Comparison of ENCODE assay signal across 12 mouse cellular contexts in the genomic region with DNA sequence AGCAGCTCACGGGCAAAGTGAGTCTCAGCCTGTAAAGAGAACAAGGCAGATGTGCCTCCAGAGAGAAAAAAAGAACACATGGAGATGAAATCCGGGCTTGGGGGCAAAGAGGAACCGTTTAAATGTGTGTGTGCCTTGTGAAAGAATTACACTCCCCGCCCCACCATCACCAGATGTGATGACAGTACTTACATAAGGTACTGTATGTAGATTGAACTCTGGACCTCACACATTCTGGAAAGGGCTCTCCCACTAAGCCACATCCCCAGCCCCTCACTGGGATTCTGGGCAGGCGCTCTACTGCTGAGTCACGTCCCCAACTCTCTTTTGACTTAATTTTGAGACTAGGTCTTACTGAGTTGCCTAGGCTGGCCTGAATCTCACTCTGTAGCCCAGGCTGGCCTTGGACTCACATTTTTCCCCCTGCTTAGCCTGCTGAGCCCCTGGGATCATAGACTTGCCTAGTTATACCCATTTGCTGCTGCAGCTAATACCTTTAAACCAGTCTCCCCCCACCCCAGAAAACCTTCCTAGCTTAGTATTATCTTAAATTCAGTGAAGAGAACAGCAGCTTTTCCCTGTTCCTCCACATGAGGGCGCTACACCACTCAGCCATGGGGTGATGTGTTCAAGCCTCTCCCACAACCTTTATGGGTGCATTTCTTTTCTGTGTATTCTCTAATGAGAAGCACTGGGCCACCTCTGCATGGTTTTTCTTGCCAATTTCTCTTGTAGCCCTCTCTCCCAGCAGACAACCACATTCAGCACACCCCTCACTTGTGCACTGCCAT. TPM values are rescaled to one million over a fixed set of nuclear protein-coding genes. Genes with fewer than 3 reads are reported as not detected.
A peak's percentile ranks its signal among the peaks of the same experiment; 100 is the strongest.
DNase-seq lines count a peak whose midpoint lies in the region; ATAC-seq and TF ChIP-seq lines count a peak whose summit lies in the region.
"Had no signal": no experiment of that assay in that cellular context is flagged by ENCODE, and none has a peak within 500 bp of the region (broad histone marks: within the 10 kb centered on the region; RNA-seq: fewer than 3 reads in every experiment).

No protein-coding gene starts in this region.

- peak; percentile 56 for TF ChIP-seq CTCF in E14TG2a.4 (conservative IDR thresholded peaks at IDR 0.05; ENCODE audit: low read length)
- peak; percentile 62 for TF ChIP-seq CTCF in lung, postnatal 0 days (IDR thresholded peaks at IDR 0.05)

- H3K27ac ChIP-seq in kidney, embryonic 14.5 days (ENCODE audit: low read depth, low read length) = no peak overlapping the region
- no peak overlapping the region for H3K27ac ChIP-seq in lung, postnatal 0 days (ENCODE audit: low read length)

- H3K4me1 ChIP-seq in kidney, embryonic 14.5 days (ENCODE audit: control insufficient read depth, insufficient read depth, low read length) = no peaks in the 10 kb centered on the region
- H3K4me1 ChIP-seq in E14TG2a.4 (replicated peaks; ENCODE audit: low read depth, low read length) = peaks cover 63% of the 10 kb centered on the region
- H3K4me1 ChIP-seq in lung, postnatal 0 days (ENCODE audit: insufficient read depth, low read depth, low read length) = no peaks in the 10 kb centered on the region

- no peaks in the 10 kb centered on the region for H3K9me3 ChIP-seq in kidney, embryonic 14.5 days (ENCODE audit: control insufficient read depth, low read length)
- H3K9me3 ChIP-seq in E14TG2a.4 (ENCODE audit: low read length) = peaks cover 20% of the 10 kb centered on the region
- H3K9me3 ChIP-seq in lung, postnatal 0 days (ENCODE audit: low read length) = no peaks in the 10 kb centered on the region

- no peak overlapping the region for H3K9ac ChIP-seq in kidney, embryonic 14.5 days (ENCODE audit: low read depth, low read length)
- H3K9ac ChIP-seq in lung, postnatal 0 days (replicated peaks; ENCODE audit: low read depth) = no peak overlapping the region

- WGBS in kidney, embryonic 14.5 days = 70% methylated on average over 7 of the region's 7 CpGs
- WGBS in lung, postnatal 0 days = 64% methylated on average over 7 of the region's 7 CpGs

- no peaks in the 10 kb centered on the region for H3K27me3 ChIP-seq in kidney, embryonic 14.5 days (ENCODE audit: control insufficient read depth, insufficient read depth, low read length)
- H3K27me3 ChIP-seq in E14TG2a.4 (ENCODE audit: insufficient read depth, low read length) = no peaks in the 10 kb centered on the region
- no peaks in the 10 kb centered on the region for H3K27me3 ChIP-seq in lung, postnatal 0 days (replicated peaks; ENCODE audit: insufficient read depth, low read length)

- H3K4me2 ChIP-seq in kidney, embryonic 14.5 days (replicated peaks; ENCODE audit: low read depth, low read length) = no peak overlapping the region
- no peak overlapping the region for H3K4me2 ChIP-seq in lung, postnatal 0 days (replicated peaks; ENCODE audit: low read depth, low read length)

- ATAC-seq in kidney, embryonic 14.5 days (ENCODE audit: low FRiP score, low TSS enrichment) = no peak
- ATAC-seq in lung, postnatal 0 days = no peak
- no peak for ATAC-seq in megakaryocyte-erythroid progenitor cell, adult 5-6 weeks (replicated peaks; ENCODE audit: low FRiP score, low TSS enrichment, poor library complexity, severe bottlenecking)
- no peak for ATAC-seq in frontal cortex, adult (ENCODE audit: low TSS enrichment)
- ATAC-seq: forebrain, embryonic 16.5 days had no signal

- TF ChIP-seq EP300 in lung, postnatal 0 days (IDR thresholded peaks at IDR 0.05) = no peak

- DNase-seq in kidney, postnatal 10 days = peak; percentile 41
- peak; percentile 81 for DNase-seq in ZHBTc4 (ENCODE audit: low read depth, low spot score)
- DNase-seq in lung, postnatal 0 days (ENCODE audit: low spot score) = no peak
- DNase-seq in cerebellum, postnatal 4 days (ENCODE audit: low spot score in 2 of 2) = no peak
- DNase-seq: cerebellum, postnatal 36 days; spleen, adult 18-20 months had no signal

- no peak overlapping the region for H3K4me3 ChIP-seq in kidney, embryonic 14.5 days (ENCODE audit: low read length)
- H3K4me3 ChIP-seq in E14TG2a.4 (replicated peaks; ENCODE audit: low read length) = peak overlapping the region; percentile 37
- no peak overlapping the region for H3K4me3 ChIP-seq in lung, postnatal 0 days (ENCODE audit: low read depth, low read length)

- no peaks in the 10 kb centered on the region for H3K36me3 ChIP-seq in kidney, embryonic 14.5 days (ENCODE audit: control insufficient read depth, insufficient read depth, low read length)
- peaks cover 61% of the 10 kb centered on the region for H3K36me3 ChIP-seq in E14TG2a.4 (ENCODE audit: insufficient read depth, low read length)
- no peaks in the 10 kb centered on the region for H3K36me3 ChIP-seq in lung, postnatal 0 days (ENCODE audit: insufficient read depth, low read length)

RNA-seq across cellular contexts. Expression of a gene that starts 17.0 kb away (rescaled TPM):
- 333 and 398 TPM in 2 replicates for polyA plus RNA-seq in kidney, embryonic 14.5 days (2014; fragmentation: Nextera tagmentation; extraction: Ambion mirVana)
- polyA plus RNA-seq in lung, postnatal 0 days (2015; fragmentation: Nextera tagmentation; extraction: Ambion mirVana) = 318 and 358 TPM in 2 replicates
- 160 and 187 TPM in 2 replicates for total RNA-seq in megakaryocyte-erythroid progenitor cell, adult 5-6 weeks (2014; fragmentation: Nextera tagmentation)
- 61.1 and 71.8 TPM in 2 replicates for total RNA-seq in megakaryocyte-erythroid progenitor cell, adult 5-6 weeks (2017)

RNA-seq across cellular contexts. Expression of a gene that starts 28.1 kb away (rescaled TPM):
- 85.0 and 86.7 TPM in 2 replicates for polyA plus RNA-seq in kidney, embryonic 14.5 days (2014; fragmentation: Nextera tagmentation; extraction: Ambion mirVana)
- 41.9 and 53.5 TPM in 2 replicates for polyA plus RNA-seq in lung, postnatal 0 days (2015; fragmentation: Nextera tagmentation; extraction: Ambion mirVana)
- total RNA-seq in megakaryocyte-erythroid progenitor cell, adult 5-6 weeks (2014; fragmentation: Nextera tagmentation) = 12.1 and 17.4 TPM in 2 replicates
- total RNA-seq in megakaryocyte-erythroid progenitor cell, adult 5-6 weeks (2017) = 1.5 and 5.4 TPM in 2 replicates

RNA-seq across cellular contexts. Expression of a gene that starts 30.3 kb away (rescaled TPM):
- polyA plus RNA-seq in kidney, embryonic 14.5 days (2014; fragmentation: Nextera tagmentation; extraction: Ambion mirVana) = 1.5 and 1.7 TPM in 2 replicates
- 10.5 and 11.9 TPM in 2 replicates for polyA plus RNA-seq in lung, postnatal 0 days (2015; fragmentation: Nextera tagmentation; extraction: Ambion mirVana)
- 0.13 TPM in 1 of 2 replicates, not detected in the other for total RNA-seq in megakaryocyte-erythroid progenitor cell, adult 5-6 weeks (2014; fragmentation: Nextera tagmentation)
- not detected in 2 replicates for total RNA-seq in megakaryocyte-erythroid progenitor cell, adult 5-6 weeks (2017)
- total RNA-seq: layer of hippocampus, postnatal 10 days had no signal

RNA-seq across cellular contexts. Expression of a gene that starts 50.7 kb away (rescaled TPM):
- polyA plus RNA-seq in kidney, embryonic 14.5 days (2014; fragmentation: Nextera tagmentation; extraction: Ambion mirVana) = 28.5 and 41.4 TPM in 2 replicates
- polyA plus RNA-seq in lung, postnatal 0 days (2015; fragmentation: Nextera tagmentation; extraction: Ambion mirVana) = 38.3 and 41.7 TPM in 2 replicates
- total RNA-seq in megakaryocyte-erythroid progenitor cell, adult 5-6 weeks (2014; fragmentation: Nextera tagmentation) = 19.8 and 22.1 TPM in 2 replicates
- 19.0 and 22.1 TPM in 2 replicates for total RNA-seq in megakaryocyte-erythroid progenitor cell, adult 5-6 weeks (2017)

RNA-seq across cellular contexts. Expression of a gene that starts 51.7 kb away (rescaled TPM):
- 80.6 and 93.2 TPM in 2 replicates for polyA plus RNA-seq in kidney, embryonic 14.5 days (2014; fragmentation: Nextera tagmentation; extraction: Ambion mirVana)
- polyA plus RNA-seq in lung, postnatal 0 days (2015; fragmentation: Nextera tagmentation; extraction: Ambion mirVana) = 80.8 and 83.9 TPM in 2 replicates
- total RNA-seq in megakaryocyte-erythroid progenitor cell, adult 5-6 weeks (2014; fragmentation: Nextera tagmentation) = 67.3 and 75.0 TPM in 2 replicates
- 18.8 and 21.6 TPM in 2 replicates for total RNA-seq in megakaryocyte-erythroid progenitor cell, adult 5-6 weeks (2017)

Comparison
In these comparisons a context has a peak if more than half of its experiments do, and no peak if none do; other contexts are left out.
1. DNase-seq: peak in kidney, postnatal 10 days (single experiment) and ZHBTc4 (single experiment); none in lung, postnatal 0 days (single experiment) and cerebellum, postnatal 4 days (0 of 2).